Mouse (Mus musculus) heart, embryonic 15.5 days (tissue): Measurements from ENCODE around the gene Pde8b. TPM values are rescaled to one million over a fixed set of nuclear protein-coding genes. Genes with fewer than 3 reads are reported as not detected.

Experiments
- ATAC-seq: fragments of 200-750 bp; cut with Nextera tagmentation; replicated peaks from 2 replicates; pipeline ENCODE4 v1.8.0; 2017; ENCODE audit warnings: low read depth, moderate TSS enrichment; ENCODE audit not compliant: insufficient number of reproducible peaks, insufficient read depth, low FRiP score
- H3K27ac ChIP-seq: fragments of 300-500 bp; sonication (generic); 2 replicates; pipeline ENCODE4 v1.5.1; 2015; ENCODE audit warnings: mild to moderate bottlenecking, inconsistent platforms
- H3K27me3 ChIP-seq: fragments of 300-500 bp; sonication (generic); 2 replicates; pipeline ENCODE4 v1.6.1; 2015; ENCODE audit warnings: inconsistent platforms
- H3K36me3 ChIP-seq: fragments of 300-500 bp; sonication (generic); 2 replicates; pipeline ENCODE4 v1.6.1; 2015; ENCODE audit warnings: mild to moderate bottlenecking, inconsistent platforms
- H3K4me1 ChIP-seq: fragments of 300-500 bp; sonication (generic); replicated peaks from 2 replicates; pipeline ENCODE4 v1.6.1; 2015; ENCODE audit warnings: inconsistent platforms
- H3K4me2 ChIP-seq: fragments of 300-500 bp; sonication (generic); 2 replicates; pipeline ENCODE4 v1.6.1; 2015; ENCODE audit warnings: inconsistent platforms, mild to moderate bottlenecking, moderate library complexity
- H3K4me3 ChIP-seq: fragments of 300-500 bp; sonication (generic); 2 replicates; pipeline ENCODE4 v1.5.1; 2015; ENCODE audit warnings: mild to moderate bottlenecking, inconsistent platforms
- H3K9ac ChIP-seq: fragments of 300-500 bp; sonication (generic); 2 replicates; pipeline ENCODE4 v1.6.1; 2015; ENCODE audit warnings: mild to moderate bottlenecking, inconsistent platforms
- H3K9me3 ChIP-seq: fragments of 300-500 bp; sonication (generic); replicated peaks from 2 replicates; pipeline ENCODE4 v1.6.1; 2016; ENCODE audit warnings: inconsistent platforms
- WGBS: fragments of 180-500 bp; shearing (Covaris S2); methylation state at CpG from one replicate; pipeline ENCODE4 v1.1.7; 2015; ENCODE audit warnings: mixed read lengths; 5-methylcytosine and 5-hydroxymethylcytosine counted together
- polyA plus RNA-seq: library from polyadenylated mRNA; unstranded; fragments of >200 nt; fragmentation: Nextera tagmentation; extraction: Ambion mirVana; gene quantifications from 2 replicates; pipeline ENCODE4 v1.2.1, GENCODE M21; 2015

The Pde8b gene
- polyA plus RNA-seq: 0.68 and 1.4 TPM in 2 replicates

DNA sequence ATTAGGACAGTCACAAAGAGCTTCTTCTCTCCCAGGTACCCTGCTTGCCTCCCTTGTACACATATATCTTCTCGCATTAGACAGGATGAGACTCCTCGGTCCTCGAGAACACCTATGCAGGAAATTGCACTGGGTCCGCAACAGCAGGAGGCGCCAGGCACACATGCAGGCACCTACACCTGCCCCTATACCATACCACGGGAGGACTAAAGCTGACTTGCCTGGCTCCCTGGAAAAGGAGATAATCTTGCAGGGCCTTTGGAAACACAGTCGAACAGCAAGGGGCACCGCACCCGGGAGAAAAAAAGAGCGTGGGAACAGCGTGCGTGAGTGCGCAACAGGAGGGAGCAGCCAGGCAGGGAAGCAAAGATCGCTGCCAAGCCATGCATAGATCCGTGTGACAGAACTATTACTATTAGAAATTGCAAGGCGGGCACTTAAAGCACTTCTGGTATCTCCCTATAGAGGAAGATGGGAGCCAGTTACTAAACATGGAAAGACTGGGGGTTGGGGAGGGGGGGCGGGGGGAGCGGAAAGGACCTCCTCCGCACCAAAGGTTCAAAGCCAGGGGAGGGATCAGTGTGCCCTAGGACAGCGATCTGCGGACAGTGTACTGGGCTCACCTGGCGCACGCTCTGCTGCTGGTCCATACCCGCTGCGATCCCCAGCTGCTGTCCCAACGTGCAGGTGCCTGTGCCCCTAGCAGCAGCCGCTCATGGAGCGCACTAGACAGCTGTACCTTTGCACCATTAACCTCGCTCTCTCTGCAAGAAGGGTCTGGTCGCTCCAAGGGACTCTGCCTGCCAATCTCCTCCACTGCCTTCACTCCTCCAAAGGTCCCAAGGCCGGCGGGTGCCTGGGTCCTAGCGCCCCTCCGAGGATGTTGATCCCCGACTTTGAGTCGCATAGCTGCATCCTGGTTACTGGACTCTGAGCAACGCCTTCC lies at the start of gene Pde8b:
Gene Pde8b (minus strand): TSS at position 826 of the 946 bp plus-strand sequence.
- H3K27me3 ChIP-seq: peaks cover 38% of the 10 kb centered on the region
- H3K27ac ChIP-seq: no peak within 1 kb of the TSS
- peaks cover 8% of the 10 kb centered on the region for H3K4me1 ChIP-seq
- H3K9ac ChIP-seq: no peak within 1 kb of the TSS
- 4% methylated on average over 35 of the region's 37 CpGs for WGBS
- peak within 1 kb of the TSS; percentile 41 for H3K4me3 ChIP-seq
- no peaks in the 10 kb centered on the region for H3K36me3 ChIP-seq
- H3K4me2 ChIP-seq: peak within 1 kb of the TSS; percentile 70
- no peak for ATAC-seq
- no peaks in the 10 kb centered on the region for H3K9me3 ChIP-seq

DNA sequence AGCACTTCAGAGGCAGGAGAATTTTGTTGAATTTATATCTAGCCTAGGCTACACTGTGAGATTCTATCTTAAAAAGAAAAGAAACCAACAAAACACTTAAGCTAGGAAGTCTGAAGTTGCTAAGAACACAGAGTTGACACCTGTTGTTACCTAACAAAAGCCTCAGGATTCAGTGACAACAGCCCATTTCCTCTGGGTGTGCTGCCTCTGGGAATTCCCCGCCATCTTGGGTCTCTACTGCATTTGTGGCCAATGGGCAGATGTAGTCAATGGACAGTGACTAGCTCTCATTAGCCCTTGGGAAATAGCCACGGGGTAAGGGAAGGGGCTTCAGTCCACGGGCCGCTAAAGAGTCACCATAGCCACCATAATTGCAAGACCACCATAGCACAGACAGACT lies 41.8 kb upstream of the Pde8b start:
- 88% methylated on average over 4 of the region's 4 CpGs for WGBS
- Histone ChIP-seq H3K27ac (no peak overlapping the region), H3K4me3 (no peak overlapping the region), H3K27me3 (peaks cover 4% of the 10 kb centered on the region; the same call in 1 of the 2 replicates), H3K9me3 (no peaks in the 10 kb centered on the region), H3K4me1 (no peaks in the 10 kb centered on the region), H3K4me2 (no peak overlapping the region), H3K9ac (no peak overlapping the region), H3K36me3 (no peaks in the 10 kb centered on the region)
- no peak for ATAC-seq

DNA sequence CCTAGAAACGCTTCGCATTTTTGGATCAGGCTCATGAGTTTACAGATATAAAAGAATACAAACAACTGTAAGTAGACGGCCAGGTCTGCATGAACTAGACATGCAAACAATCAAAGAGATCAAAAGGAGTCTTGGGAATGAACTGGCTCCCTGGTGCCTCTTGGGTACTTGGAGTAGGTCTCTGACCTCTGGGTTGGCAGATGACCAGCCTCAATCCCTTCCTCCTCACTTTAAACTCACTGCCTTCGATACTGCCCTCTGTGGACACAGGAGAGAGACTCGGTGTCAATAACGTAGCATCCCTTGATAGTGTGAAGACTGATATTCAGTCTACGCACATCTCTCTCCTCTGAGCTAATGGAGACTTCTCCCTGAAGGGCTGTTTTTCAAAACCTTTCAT lies 37.9 kb upstream of the Pde8b start:
- Histone ChIP-seq H3K4me3 (no peak overlapping the region), H3K9ac (no peak overlapping the region), H3K4me2 (no peak overlapping the region), H3K36me3 (no peaks in the 10 kb centered on the region), H3K27me3 (peaks cover 4% of the 10 kb centered on the region; the same call in 1 of the 2 replicates), H3K9me3 (no peaks in the 10 kb centered on the region), H3K4me1 (no peaks in the 10 kb centered on the region), H3K27ac (no peak overlapping the region)
- 66% methylated on average over 7 of the region's 7 CpGs for WGBS
- ATAC-seq: no peak

- no peaks in the 10 kb centered on the region for H3K9me3 ChIP-seq
- H3K4me2 ChIP-seq: no peak overlapping the region
- H3K4me1 ChIP-seq: no peaks in the 10 kb centered on the region
- H3K27ac ChIP-seq: no peak overlapping the region
- no peak for ATAC-seq
- H3K36me3 ChIP-seq: no peaks in the 10 kb centered on the region
- no peak overlapping the region for H3K9ac ChIP-seq
- WGBS: 4% methylated on average over 7 of the region's 7 CpGs
- no peak overlapping the region for H3K4me3 ChIP-seq
- H3K27me3 ChIP-seq: peaks cover 4% of the 10 kb centered on the region; the same call in 1 of the 2 replicates
These were observed 36.9 kb upstream of the Pde8b start for GRCm38 (mm10) chr13:95286989-95287388.

DNA sequence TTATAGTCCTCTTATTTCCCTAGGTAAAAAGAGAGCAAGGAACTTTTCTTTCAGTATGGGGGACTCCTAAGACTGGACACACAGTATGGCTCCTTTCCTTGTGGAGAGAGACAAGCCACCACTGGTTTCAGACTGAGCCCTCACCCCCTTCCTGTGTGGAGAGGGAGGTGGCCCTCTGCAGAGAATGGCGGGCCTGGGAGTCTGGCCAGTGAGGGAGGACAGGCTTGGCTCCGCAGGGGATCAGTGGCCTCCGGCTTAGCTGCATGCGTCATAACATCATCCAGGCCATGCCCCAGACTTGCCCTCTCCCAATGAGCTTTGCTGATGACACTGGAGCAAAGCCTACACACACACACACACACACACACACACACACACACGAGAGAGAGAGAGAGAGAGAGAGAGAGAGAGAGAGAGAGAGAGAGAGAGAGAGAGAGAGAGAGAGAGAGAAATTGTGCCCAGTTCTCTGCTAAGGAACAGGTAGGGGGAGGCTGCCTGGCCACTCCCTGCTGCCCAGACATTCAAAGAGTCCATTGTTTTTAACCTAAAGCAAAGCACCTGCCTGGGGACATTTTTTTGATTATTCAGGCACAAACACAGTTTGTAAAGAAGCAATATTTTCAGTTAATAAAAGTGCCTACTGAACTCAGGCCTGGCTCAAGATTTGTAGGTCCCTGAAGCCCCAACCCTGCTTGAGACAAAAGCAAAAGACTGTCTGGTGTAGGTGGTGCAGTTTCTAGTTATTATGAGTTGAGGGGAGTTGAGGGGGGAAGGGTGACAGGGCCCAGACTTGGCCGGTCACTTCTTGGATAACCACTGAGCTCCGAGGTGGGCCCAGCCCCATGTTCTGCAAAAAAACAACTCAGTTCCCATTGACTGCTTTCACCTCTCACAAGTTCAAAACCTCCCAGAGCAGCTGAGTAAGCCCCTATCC lies 31.9 kb upstream of the Pde8b start:
- H3K9ac ChIP-seq: no peak overlapping the region
- 45% methylated on average over 6 of the region's 7 CpGs for WGBS
- no peaks in the 10 kb centered on the region for H3K27me3 ChIP-seq
- H3K9me3 ChIP-seq: no peaks in the 10 kb centered on the region
- H3K27ac ChIP-seq: no peak overlapping the region
- H3K4me2 ChIP-seq: no peak overlapping the region
- no peaks in the 10 kb centered on the region for H3K4me1 ChIP-seq
- no peak overlapping the region for H3K4me3 ChIP-seq
- no peak for ATAC-seq
- H3K36me3 ChIP-seq: no peaks in the 10 kb centered on the region

DNA sequence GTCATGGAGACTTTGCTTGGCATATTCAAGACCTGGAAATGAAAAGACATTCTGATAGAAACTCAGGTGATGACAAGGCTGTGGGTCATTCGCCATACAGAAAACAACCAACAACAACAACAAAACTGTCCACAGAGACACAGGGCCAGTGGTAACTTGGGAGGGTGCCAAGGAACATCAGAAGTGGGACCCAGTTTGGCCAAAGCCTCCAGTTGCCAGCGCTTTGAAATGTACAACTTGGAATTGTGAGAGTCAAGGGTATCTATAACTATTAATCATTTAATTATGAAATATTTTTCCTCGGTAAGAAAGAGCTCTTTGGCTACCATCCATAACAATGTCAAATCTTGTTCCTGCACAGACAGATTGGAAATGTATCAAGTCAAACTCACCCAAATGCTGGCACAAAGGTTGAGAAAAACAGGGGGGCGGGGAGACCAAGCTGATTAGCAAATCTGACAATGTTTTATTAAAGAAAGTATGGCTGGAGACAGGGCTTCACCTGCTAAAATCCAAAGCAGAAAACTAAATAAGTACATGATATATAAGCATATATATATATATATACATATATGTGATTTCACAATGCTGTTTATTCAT lies 28.4 kb upstream of the Pde8b start:
- Histone ChIP-seq H3K9me3 (no peaks in the 10 kb centered on the region), H3K36me3 (no peaks in the 10 kb centered on the region), H3K4me3 (no peak overlapping the region), H3K27me3 (no peaks in the 10 kb centered on the region), H3K27ac (no peak overlapping the region), H3K4me2 (no peak overlapping the region), H3K4me1 (no peaks in the 10 kb centered on the region), H3K9ac (no peak overlapping the region)
- ATAC-seq: no peak
- 78% methylated on average over 4 of the region's 4 CpGs for WGBS

- no peak overlapping the region for H3K4me3 ChIP-seq
- WGBS: 65% methylated on average over 5 of the region's 5 CpGs
- H3K36me3 ChIP-seq: no peaks in the 10 kb centered on the region
- H3K27me3 ChIP-seq: no peaks in the 10 kb centered on the region
- H3K9ac ChIP-seq: no peak overlapping the region
- H3K27ac ChIP-seq: no peak overlapping the region
- no peaks in the 10 kb centered on the region for H3K9me3 ChIP-seq
- no peak for ATAC-seq
- H3K4me2 ChIP-seq: no peak overlapping the region
- peaks cover 3% of the 10 kb centered on the region; the same call in 1 of the 2 replicates for H3K4me1 ChIP-seq
These were observed 14.6 kb upstream of the Pde8b start for GRCm38 (mm10) chr13:95264691-95265090.

- Histone ChIP-seq H3K9ac (no peak overlapping the region), H3K36me3 (no peaks in the 10 kb centered on the region), H3K9me3 (no peaks in the 10 kb centered on the region), H3K4me1 (peaks cover 3% of the 10 kb centered on the region; the same call in 1 of the 2 replicates), H3K4me2 (no peak overlapping the region), H3K4me3 (no peak overlapping the region), H3K27me3 (no peaks in the 10 kb centered on the region), H3K27ac (no peak overlapping the region)
- peak; percentile 50 for ATAC-seq
- 55% methylated on average over 9 of the region's 9 CpGs for WGBS
These were observed 11.0 kb upstream of the Pde8b start for GRCm38 (mm10) chr13:95260886-95261789.

DNA sequence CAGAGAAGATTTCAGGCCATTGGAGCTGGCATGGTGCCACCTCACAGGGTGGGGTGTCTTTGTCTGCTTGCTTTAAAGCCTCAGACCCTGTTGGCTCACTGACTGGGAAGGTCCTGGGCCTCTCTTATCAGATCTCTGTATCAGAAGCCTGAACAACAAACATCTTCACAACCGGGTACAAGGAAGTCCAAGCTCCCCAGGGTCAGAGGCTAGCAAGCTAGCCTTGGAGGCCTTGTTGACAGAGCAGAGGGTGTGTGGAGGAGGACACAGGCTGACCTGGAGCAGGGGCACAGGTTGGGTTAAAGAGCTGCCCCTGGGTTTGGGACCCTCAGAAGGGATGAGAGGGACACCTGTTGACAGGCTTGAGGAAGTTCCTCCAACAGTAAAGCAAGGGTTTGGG lies 10.3 kb upstream of the Pde8b start:
- ATAC-seq: no peak
- H3K27ac ChIP-seq: no peak overlapping the region
- WGBS: 20% methylated on average over 1 of the region's 1 CpGs

GRCm38 (mm10) chr13:95257083-95257482 lies 6.9 kb upstream of the Pde8b start:
- Histone ChIP-seq H3K9ac (no peak overlapping the region), H3K4me1 (peaks cover 3% of the 10 kb centered on the region; the same call in 1 of the 2 replicates), H3K27me3 (peaks cover under 1% of the 10 kb centered on the region; the same call in 1 of the 2 replicates), H3K9me3 (no peaks in the 10 kb centered on the region), H3K36me3 (no peaks in the 10 kb centered on the region), H3K4me2 (no peak overlapping the region), H3K27ac (no peak overlapping the region), H3K4me3 (no peak overlapping the region)
- WGBS: 79% methylated on average over 6 of the region's 6 CpGs
- ATAC-seq: no peak

More for the DNA sequence above, 10.3 kb upstream of the Pde8b start:
- Histone ChIP-seq H3K9ac (no peak overlapping the region), H3K9me3 (no peaks in the 10 kb centered on the region), H3K36me3 (no peaks in the 10 kb centered on the region), H3K4me3 (no peak overlapping the region), H3K27me3 (no peaks in the 10 kb centered on the region), H3K4me2 (no peak overlapping the region), H3K4me1 (peaks cover 3% of the 10 kb centered on the region; the same call in 1 of the 2 replicates)
